Mouse (Mus musculus): ENCODE results near the gene Hrh2. TPM values are rescaled to one million over a fixed set of nuclear protein-coding genes. Genes with fewer than 3 reads are reported as not detected.

The Hrh2 gene
- polyA plus RNA-seq, 1 experiment from 2014 or later, result 0.25 TPM

GRCm38 (mm10) chr13:54178647-54179046 is 13.3 kb upstream of the Hrh2 start:
- H3K27me3 ChIP-seq, result no peaks in the 10 kb centered on the region
- ATAC-seq (ENCODE audit: low read depth), result no peak
- no peak overlapping the region for H3K27ac ChIP-seq (replicated peaks)
- H3K4me2 ChIP-seq, result no peak overlapping the region
- peaks cover 9% of the 10 kb centered on the region for H3K9me3 ChIP-seq
- H3K4me1 ChIP-seq (replicated peaks), result no peaks in the 10 kb centered on the region
- H3K9ac ChIP-seq, result no peak overlapping the region
- H3K36me3 ChIP-seq, result no peaks in the 10 kb centered on the region
- no peak overlapping the region for H3K4me3 ChIP-seq
- 87% methylated on average over 5 of the region's 5 CpGs for WGBS

- no peak overlapping the region for H3K4me3 ChIP-seq
- H3K4me1 ChIP-seq (replicated peaks), result no peaks in the 10 kb centered on the region
- H3K4me2 ChIP-seq, result no peak overlapping the region
- H3K27me3 ChIP-seq, result no peaks in the 10 kb centered on the region
- H3K36me3 ChIP-seq, result no peaks in the 10 kb centered on the region
- no peak overlapping the region for H3K9ac ChIP-seq
- no peak for ATAC-seq (ENCODE audit: low read depth)
- no peak overlapping the region for H3K27ac ChIP-seq (replicated peaks)
- 82% methylated on average over 3 of the region's 3 CpGs for WGBS
- H3K9me3 ChIP-seq, result peaks cover 5% of the 10 kb centered on the region
Observed at GRCm38 (mm10) chr13:54179971-54180370, 12.0 kb upstream of the Hrh2 start.

GRCm38 (mm10) chr13:54180461-54180860 is 11.5 kb upstream of the Hrh2 start:
- 42% methylated on average over 3 of the region's 3 CpGs for WGBS
- H3K36me3 ChIP-seq, result no peaks in the 10 kb centered on the region
- ATAC-seq (ENCODE audit: low read depth), result no peak

GRCm38 (mm10) chr13:54181318-54181717 is 10.6 kb upstream of the Hrh2 start:
- Histone ChIP-seq H3K36me3 (no peaks in the 10 kb centered on the region), H3K9me3 (no peaks in the 10 kb centered on the region; the same call in 1 of the 2 replicates), H3K27ac (replicated peaks) (no peak overlapping the region), H3K4me2 (no peak overlapping the region), H3K27me3 (no peaks in the 10 kb centered on the region), H3K9ac (no peak overlapping the region), H3K4me1 (replicated peaks) (no peaks in the 10 kb centered on the region), H3K4me3 (no peak overlapping the region)
- ATAC-seq (ENCODE audit: low read depth), result no peak
- WGBS, result 93% methylated on average over 6 of the region's 6 CpGs

More at GRCm38 (mm10) chr13:54180461-54180860, 11.5 kb upstream of the Hrh2 start:
- no peak overlapping the region for H3K4me2 ChIP-seq
- no peak overlapping the region for H3K27ac ChIP-seq (replicated peaks)
- H3K9me3 ChIP-seq, result peaks cover 3% of the 10 kb centered on the region
- H3K4me3 ChIP-seq, result no peak overlapping the region
- no peak overlapping the region for H3K9ac ChIP-seq
- H3K27me3 ChIP-seq, result no peaks in the 10 kb centered on the region
- H3K4me1 ChIP-seq (replicated peaks), result no peaks in the 10 kb centered on the region

- H3K4me3 ChIP-seq, result no peak overlapping the region
- no peaks in the 10 kb centered on the region for H3K27me3 ChIP-seq
- no peak overlapping the region for H3K4me2 ChIP-seq
- H3K9me3 ChIP-seq, result no peaks in the 10 kb centered on the region; the same call in 1 of the 2 replicates
- no peak overlapping the region for H3K27ac ChIP-seq (replicated peaks)
- no peaks in the 10 kb centered on the region for H3K4me1 ChIP-seq (replicated peaks)
- H3K9ac ChIP-seq, result no peak overlapping the region
- H3K36me3 ChIP-seq, result no peaks in the 10 kb centered on the region
- ATAC-seq (ENCODE audit: low read depth), result no peak
- 96% methylated on average over 4 of the region's 4 CpGs for WGBS
Observed at GRCm38 (mm10) chr13:54181947-54182346, 10.0 kb upstream of the Hrh2 start.

- 80% methylated on average over 5 of the region's 5 CpGs for WGBS
- H3K36me3 ChIP-seq, result no peaks in the 10 kb centered on the region
- no peaks in the 10 kb centered on the region; the same call in 1 of the 2 replicates for H3K9me3 ChIP-seq
- H3K4me3 ChIP-seq, result no peak overlapping the region
- H3K4me1 ChIP-seq (replicated peaks), result no peaks in the 10 kb centered on the region
- no peak overlapping the region for H3K9ac ChIP-seq
- H3K27me3 ChIP-seq, result peaks cover 7% of the 10 kb centered on the region; the same call in 1 of the 2 replicates
- no peak for ATAC-seq (ENCODE audit: low read depth)
- no peak overlapping the region for H3K4me2 ChIP-seq
- no peak overlapping the region for H3K27ac ChIP-seq (replicated peaks)
Observed at GRCm38 (mm10) chr13:54186394-54186793, 5.5 kb upstream of the Hrh2 start.

- Histone ChIP-seq H3K4me3 (no peak overlapping the region), H3K4me1 (replicated peaks) (peaks cover 8% of the 10 kb centered on the region), H3K27me3 (peaks cover 21% of the 10 kb centered on the region), H3K27ac (replicated peaks) (no peak overlapping the region), H3K36me3 (no peaks in the 10 kb centered on the region), H3K9ac (no peak overlapping the region), H3K4me2 (no peak overlapping the region), H3K9me3 (no peaks in the 10 kb centered on the region; the same call in 1 of the 2 replicates)
- no peak for ATAC-seq (ENCODE audit: low read depth)
- 89% methylated on average over 7 of the region's 7 CpGs for WGBS
Observed at GRCm38 (mm10) chr13:54188190-54188706, 3.7 kb upstream of the Hrh2 start.

GRCm38 (mm10) chr13:54189896-54190295 is 2.0 kb upstream of the Hrh2 start:
- Histone ChIP-seq H3K4me1 (replicated peaks) (peaks cover 8% of the 10 kb centered on the region), H3K4me2 (no peak overlapping the region), H3K4me3 (no peak overlapping the region), H3K27ac (replicated peaks) (no peak overlapping the region), H3K9me3 (no peaks in the 10 kb centered on the region; the same call in 1 of the 2 replicates), H3K27me3 (peaks cover 34% of the 10 kb centered on the region), H3K9ac (no peak overlapping the region), H3K36me3 (no peaks in the 10 kb centered on the region)
- ATAC-seq (ENCODE audit: low read depth), result no peak
- 86% methylated on average over 14 of the region's 14 CpGs for WGBS

GRCm38 (mm10) chr13:54191181-54191580 is 748 bp upstream of the Hrh2 start:
- Histone ChIP-seq H3K36me3 (no peaks in the 10 kb centered on the region), H3K9ac (no peak overlapping the region), H3K27ac (replicated peaks) (no peak overlapping the region), H3K4me2 (no peak overlapping the region), H3K27me3 (peaks cover 35% of the 10 kb centered on the region), H3K4me3 (no peak overlapping the region), H3K4me1 (replicated peaks) (peaks cover 8% of the 10 kb centered on the region), H3K9me3 (no peaks in the 10 kb centered on the region; the same call in 1 of the 2 replicates)
- no peak for ATAC-seq (ENCODE audit: low read depth)
- WGBS, result 84% methylated on average over 3 of the region's 3 CpGs

- no peak overlapping the region for H3K9ac ChIP-seq
- ATAC-seq (ENCODE audit: low read depth), result no peak
- no peak overlapping the region for H3K4me3 ChIP-seq
- no peak overlapping the region for H3K4me2 ChIP-seq
- no peaks in the 10 kb centered on the region for H3K9me3 ChIP-seq
- peaks cover 35% of the 10 kb centered on the region for H3K27me3 ChIP-seq
- peaks cover 8% of the 10 kb centered on the region for H3K4me1 ChIP-seq (replicated peaks)
- no peak overlapping the region for H3K27ac ChIP-seq (replicated peaks)
- H3K36me3 ChIP-seq, result no peaks in the 10 kb centered on the region
- 61% methylated on average over 5 of the region's 5 CpGs for WGBS
Observed at GRCm38 (mm10) chr13:54193580-54193979, 1.7 kb downstream of the Hrh2 start.

- peaks cover 8% of the 10 kb centered on the region; the same call in 1 of the 2 replicates for H3K27me3 ChIP-seq
- no peak overlapping the region for H3K4me2 ChIP-seq
- H3K9me3 ChIP-seq, result no peaks in the 10 kb centered on the region
- no peaks in the 10 kb centered on the region for H3K36me3 ChIP-seq
- H3K4me1 ChIP-seq (replicated peaks), result peaks cover 3% of the 10 kb centered on the region; the same call in 1 of the 2 replicates
- no peak for ATAC-seq (ENCODE audit: low read depth)
- H3K27ac ChIP-seq (replicated peaks), result no peak overlapping the region
- H3K4me3 ChIP-seq, result no peak overlapping the region
- WGBS, result 17% methylated on average over 9 of the region's 9 CpGs
- H3K9ac ChIP-seq, result no peak overlapping the region
Observed at GRCm38 (mm10) chr13:54199000-54199399, 7.1 kb downstream of the Hrh2 start.

- H3K27me3 ChIP-seq, result no peaks in the 10 kb centered on the region
- H3K36me3 ChIP-seq, result no peaks in the 10 kb centered on the region
- 86% methylated on average over 8 of the region's 8 CpGs for WGBS
- ATAC-seq (ENCODE audit: low read depth), result no peak
- H3K9me3 ChIP-seq, result no peaks in the 10 kb centered on the region
- no peak overlapping the region for H3K27ac ChIP-seq (replicated peaks)
- no peak overlapping the region for H3K4me3 ChIP-seq
- no peak overlapping the region for H3K4me2 ChIP-seq
- peaks cover 3% of the 10 kb centered on the region; the same call in 1 of the 2 replicates for H3K4me1 ChIP-seq (replicated peaks)
- no peak overlapping the region for H3K9ac ChIP-seq
Observed at GRCm38 (mm10) chr13:54202458-54202857, 10.5 kb downstream of the Hrh2 start.

GRCm38 (mm10) chr13:54203419-54203818 is 11.5 kb downstream of the Hrh2 start:
- no peak overlapping the region for H3K4me2 ChIP-seq
- no peak overlapping the region for H3K4me3 ChIP-seq
- peaks cover 3% of the 10 kb centered on the region; the same call in 1 of the 2 replicates for H3K4me1 ChIP-seq (replicated peaks)
- no peak for ATAC-seq (ENCODE audit: low read depth)
- H3K36me3 ChIP-seq, result no peaks in the 10 kb centered on the region
- 77% methylated on average over 2 of the region's 2 CpGs for WGBS
- H3K9ac ChIP-seq, result no peak overlapping the region
- no peak overlapping the region for H3K27ac ChIP-seq (replicated peaks)
- H3K9me3 ChIP-seq, result no peaks in the 10 kb centered on the region
- H3K27me3 ChIP-seq, result no peaks in the 10 kb centered on the region

Data from neural tube, embryonic 13.5 days (tissue).